Mouse (Mus musculus): ENCODE data around the gene Srgap3. TPM values are rescaled to one million over a fixed set of nuclear protein-coding genes. Genes with fewer than 3 reads are reported as not detected.

Srgap3 gene
- total and polyA plus RNA-seq, 2 experiments from 2014 or later, result 0.33 TPM; not detected in 1

- TF ChIP-seq CTCF (IDR thresholded peaks at IDR 0.05; ENCODE audit: low read depth) (no peak), EP300 (IDR thresholded peaks at IDR 0.05; ENCODE audit: low read depth) (no peak)
- H3K4me3 ChIP-seq (ENCODE audit: low read depth, low read length), result no peak overlapping the region
Measured at GRCm38 (mm10) chr6:112920619-112921195, 26.4 kb downstream of the Srgap3 start.

GRCm38 (mm10) chr6:112917717-112918116 is 29.3 kb downstream of the Srgap3 start:
- Histone ChIP-seq H3K27me3 (ENCODE audit: control insufficient read depth, insufficient read depth, low read length) (no peaks in the 10 kb centered on the region), H3K4me3 (ENCODE audit: low read depth, low read length) (no peak overlapping the region), H3K27ac (ENCODE audit: low read depth) (no peak overlapping the region), H3K4me2 (ENCODE audit: low read depth, low read length) (no peak overlapping the region), H3K36me3 (replicated peaks; ENCODE audit: control insufficient read depth, insufficient read depth, low read length) (no peaks in the 10 kb centered on the region), H3K9me3 (replicated peaks; ENCODE audit: control insufficient read depth, low read length) (0 out of 2 replicates have a peak, but pooled peaks cover under 1% of the 10 kb centered on the region), H3K9ac (replicated peaks; ENCODE audit: low read depth, low read length) (no peak overlapping the region), H3K4me1 (ENCODE audit: control insufficient read depth, insufficient read depth) (no peaks in the 10 kb centered on the region)
- WGBS, result 88% methylated on average over 8 of the region's 8 CpGs
- DNase-seq (ENCODE audit: low spot score) (no peak), ATAC-seq (ENCODE audit: insufficient read depth, low read depth) (no peak)
- TF ChIP-seq EP300 (IDR thresholded peaks at IDR 0.05; ENCODE audit: low read depth), result no peak
- no peak for TF ChIP-seq CTCF (IDR thresholded peaks at IDR 0.05; ENCODE audit: low read depth)

More at GRCm38 (mm10) chr6:112920619-112921195, 26.4 kb downstream of the Srgap3 start:
- DNase-seq (ENCODE audit: low spot score) (no peak), ATAC-seq (ENCODE audit: insufficient read depth, low read depth) (no peak)
- Histone ChIP-seq H3K27ac (ENCODE audit: low read depth) (no peak overlapping the region), H3K4me2 (ENCODE audit: low read depth, low read length) (no peak overlapping the region), H3K9ac (replicated peaks; ENCODE audit: low read depth, low read length) (no peak overlapping the region), H3K27me3 (ENCODE audit: control insufficient read depth, insufficient read depth, low read length) (no peaks in the 10 kb centered on the region), H3K36me3 (replicated peaks; ENCODE audit: control insufficient read depth, insufficient read depth, low read length) (no peaks in the 10 kb centered on the region), H3K9me3 (replicated peaks; ENCODE audit: control insufficient read depth, low read length) (0 out of 2 replicates have a peak, but pooled peaks cover 4% of the 10 kb centered on the region), H3K4me1 (ENCODE audit: control insufficient read depth, insufficient read depth) (no peaks in the 10 kb centered on the region)
- 83% methylated on average over 8 of the region's 8 CpGs for WGBS

- H3K36me3 ChIP-seq (replicated peaks; ENCODE audit: control insufficient read depth, insufficient read depth, low read length), result no peaks in the 10 kb centered on the region
- DNase-seq (ENCODE audit: low spot score) (no peak), ATAC-seq (ENCODE audit: insufficient read depth, low read depth) (no peak)
- no peaks in the 10 kb centered on the region for H3K9me3 ChIP-seq (replicated peaks; ENCODE audit: control insufficient read depth, low read length)
- H3K4me3 ChIP-seq (ENCODE audit: low read depth, low read length), result no peak overlapping the region
- H3K4me1 ChIP-seq (ENCODE audit: control insufficient read depth, insufficient read depth), result no peaks in the 10 kb centered on the region
- no peak overlapping the region for H3K9ac ChIP-seq (replicated peaks; ENCODE audit: low read depth, low read length)
- WGBS, result 85% methylated on average over 2 of the region's 2 CpGs
- H3K4me2 ChIP-seq (ENCODE audit: low read depth, low read length), result no peak overlapping the region
- TF ChIP-seq EP300 (IDR thresholded peaks at IDR 0.05; ENCODE audit: low read depth), result no peak
- TF ChIP-seq CTCF (IDR thresholded peaks at IDR 0.05; ENCODE audit: low read depth), result no peak
- no peak overlapping the region for H3K27ac ChIP-seq (ENCODE audit: low read depth)
- H3K27me3 ChIP-seq (ENCODE audit: control insufficient read depth, insufficient read depth, low read length), result no peaks in the 10 kb centered on the region
Measured at GRCm38 (mm10) chr6:112916243-112916642, 30.8 kb downstream of the Srgap3 start.

GRCm38 (mm10) chr6:112912552-112912951 is 34.5 kb downstream of the Srgap3 start:
- ATAC-seq (ENCODE audit: insufficient read depth, low read depth) (no peak), DNase-seq (ENCODE audit: low spot score) (no peak)
- TF ChIP-seq CTCF (IDR thresholded peaks at IDR 0.05; ENCODE audit: low read depth), result no peak
- no peak for TF ChIP-seq EP300 (IDR thresholded peaks at IDR 0.05; ENCODE audit: low read depth)
- no peak overlapping the region for H3K27ac ChIP-seq (ENCODE audit: low read depth)
- no peak overlapping the region for H3K4me2 ChIP-seq (ENCODE audit: low read depth, low read length)
- no peak overlapping the region for H3K9ac ChIP-seq (replicated peaks; ENCODE audit: low read depth, low read length)
- no peaks in the 10 kb centered on the region for H3K27me3 ChIP-seq (ENCODE audit: control insufficient read depth, insufficient read depth, low read length)
- H3K36me3 ChIP-seq (replicated peaks; ENCODE audit: control insufficient read depth, insufficient read depth, low read length), result no peaks in the 10 kb centered on the region
- no peaks in the 10 kb centered on the region for H3K4me1 ChIP-seq (ENCODE audit: control insufficient read depth, insufficient read depth)
- no peak overlapping the region for H3K4me3 ChIP-seq (ENCODE audit: low read depth, low read length)
- WGBS, result 81% methylated on average over 5 of the region's 5 CpGs
- H3K9me3 ChIP-seq (replicated peaks; ENCODE audit: control insufficient read depth, low read length), result no peaks in the 10 kb centered on the region

GRCm38 (mm10) chr6:112909711-112910110 is 37.4 kb downstream of the Srgap3 start:
- H3K27me3 ChIP-seq (ENCODE audit: control insufficient read depth, insufficient read depth, low read length), result no peaks in the 10 kb centered on the region
- no peak for TF ChIP-seq CTCF (IDR thresholded peaks at IDR 0.05; ENCODE audit: low read depth)
- no peak for TF ChIP-seq EP300 (IDR thresholded peaks at IDR 0.05; ENCODE audit: low read depth)
- no peak overlapping the region for H3K27ac ChIP-seq (ENCODE audit: low read depth)
- H3K4me3 ChIP-seq (ENCODE audit: low read depth, low read length), result no peak overlapping the region
- DNase-seq (ENCODE audit: low spot score) (no peak), ATAC-seq (ENCODE audit: insufficient read depth, low read depth) (no peak)
- 77% methylated on average over 2 of the region's 2 CpGs for WGBS
- no peaks in the 10 kb centered on the region for H3K36me3 ChIP-seq (replicated peaks; ENCODE audit: control insufficient read depth, insufficient read depth, low read length)
- H3K9me3 ChIP-seq (replicated peaks; ENCODE audit: control insufficient read depth, low read length), result no peaks in the 10 kb centered on the region
- H3K4me1 ChIP-seq (ENCODE audit: control insufficient read depth, insufficient read depth), result no peaks in the 10 kb centered on the region
- no peak overlapping the region for H3K4me2 ChIP-seq (ENCODE audit: low read depth, low read length)
- no peak overlapping the region for H3K9ac ChIP-seq (replicated peaks; ENCODE audit: low read depth, low read length)
